Mouse (Mus musculus): ENCODE results near the gene Dot1l.

DNA sequence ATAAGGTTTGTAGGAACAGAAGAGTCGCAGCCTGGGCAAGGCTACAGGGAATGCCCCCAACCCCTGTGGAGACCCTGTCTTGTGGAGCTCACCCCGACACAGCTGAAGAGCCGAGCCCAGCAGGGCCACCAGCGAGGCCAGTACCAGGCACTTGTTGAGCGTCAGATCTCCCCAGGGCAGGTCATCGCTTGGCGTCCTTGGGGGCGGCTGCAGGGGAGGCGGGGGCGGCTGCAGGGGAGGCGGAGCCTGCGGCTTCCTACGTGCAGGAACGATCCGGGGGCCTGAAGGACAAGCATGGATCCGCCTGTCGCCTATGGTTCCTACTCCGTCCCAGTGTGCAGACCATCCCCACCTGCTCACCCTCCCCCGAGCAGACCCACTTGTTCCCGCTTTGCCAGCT lies 55.1 kb downstream of the Dot1l start:
- TF ChIP-seq POLR2A (IDR thresholded peaks at IDR 0.05; ENCODE audit: control insufficient read depth, extremely low read depth, insufficient read depth, low read length, poor library complexity) (no peak), CTCF (IDR thresholded peaks at IDR 0.05; ENCODE audit: borderline replicate concordance, control insufficient read depth, extremely low read depth, insufficient read depth, low read length, poor library complexity) (no peak)

Data from thymus, adult 2 months (tissue).